Mouse (Mus musculus): ENCODE measurements around the gene Icam1.

DNA sequence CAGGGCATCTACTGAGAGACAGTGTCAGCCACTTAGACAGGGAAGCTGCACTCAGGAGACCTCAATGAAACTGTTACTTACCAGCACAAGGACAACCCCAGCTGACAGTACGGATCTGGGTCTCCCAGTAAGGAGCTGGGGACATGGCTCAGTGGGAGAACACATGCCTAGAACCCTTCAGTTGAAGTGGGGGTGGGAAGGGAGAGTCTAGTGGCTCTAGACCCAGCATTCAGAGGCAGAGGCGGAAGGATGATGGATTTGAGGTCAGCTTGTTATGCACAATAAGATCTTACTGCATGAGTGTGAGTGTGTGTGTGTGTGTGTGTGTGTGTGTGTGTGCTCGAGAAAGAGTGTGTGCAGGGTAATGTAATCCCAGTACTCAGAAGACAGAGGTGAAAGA lies 33.6 kb upstream of the Icam1 start:
- no peak for TF ChIP-seq CTCF (IDR thresholded peaks at IDR 0.05; ENCODE audit: low read depth, low read length)
- no peak for TF ChIP-seq POLR2A (IDR thresholded peaks at IDR 0.05; ENCODE audit: borderline replicate concordance, low read depth, low read length)

All from bone marrow macrophage, adult 2 months (primary cell).